Mouse (Mus musculus): ENCODE results near the gene Capn13.
A peak's percentile ranks its signal among the peaks of the same experiment; 100 is the strongest.

- no peak for TF ChIP-seq CTCF (IDR thresholded peaks at IDR 0.05; ENCODE audit: extremely low read depth, insufficient read depth, low read length)
- TF ChIP-seq POLR2A (IDR thresholded peaks at IDR 0.05; ENCODE audit: extremely low read depth, insufficient read depth, low read length), result 0 out of 2 replicates have a peak, but pooled peaks have one; percentile 40
Observed at GRCm38 (mm10) chr17:73271797-73272600, 128.7 kb downstream of the Capn13 start.

Measured in cortical plate, adult 2 months (tissue).